Mouse (Mus musculus): ENCODE measurements around the gene Il1f6.
"Not testable (repeated sequence)": the region's sequence is repeated elsewhere in the genome, so short reads cannot be mapped to it uniquely, and the experiment has no call there.

Il1f6 gene

GRCm38 (mm10) chr2:24215118-24215517 is at the start of gene Il1f6:
TSS of gene Il1f6 (plus strand) at chr2:24215418.
- no peak for DNase-seq (ENCODE audit: extremely low read depth, insufficient read length, low spot score)

- not testable (repeated sequence) for DNase-seq (ENCODE audit: extremely low read depth, insufficient read length, low spot score)
Observed at GRCm38 (mm10) chr2:24181683-24182331, 33.4 kb upstream of the Il1f6 start.

GRCm38 (mm10) chr2:24182423-24183147 is 32.6 kb upstream of the Il1f6 start:
- DNase-seq (ENCODE audit: extremely low read depth, insufficient read length, low spot score), result not testable (repeated sequence)

GRCm38 (mm10) chr2:24184092-24184491 is 31.1 kb upstream of the Il1f6 start:
- not testable (repeated sequence) for DNase-seq (ENCODE audit: extremely low read depth, insufficient read length, low spot score)

- DNase-seq (ENCODE audit: extremely low read depth, insufficient read length, low spot score), result no peak
Observed at GRCm38 (mm10) chr2:24186176-24186575, 29.0 kb upstream of the Il1f6 start, which contains the start of gene Il1f9. TSS of gene Il1f9 (plus strand) at chr2:24186476.

- DNase-seq (ENCODE audit: extremely low read depth, insufficient read length, low spot score), result no peak
Observed at GRCm38 (mm10) chr2:24187585-24187984, 27.6 kb upstream of the Il1f6 start.

GRCm38 (mm10) chr2:24188189-24188588 is 27.0 kb upstream of the Il1f6 start:
- DNase-seq (ENCODE audit: extremely low read depth, insufficient read length, low spot score), result no peak

- DNase-seq (ENCODE audit: extremely low read depth, insufficient read length, low spot score), result no peak
Observed at GRCm38 (mm10) chr2:24227191-24227590, 12.0 kb downstream of the Il1f6 start.

GRCm38 (mm10) chr2:24267503-24267902 is 52.3 kb downstream of the Il1f6 start:
- no peak for DNase-seq (ENCODE audit: extremely low read depth, insufficient read length, low spot score)

- no peak for DNase-seq (ENCODE audit: extremely low read depth, insufficient read length, low spot score)
Observed at GRCm38 (mm10) chr2:24273619-24274018, 58.4 kb downstream of the Il1f6 start.

GRCm38 (mm10) chr2:24275146-24275545 is 59.9 kb downstream of the Il1f6 start:
- DNase-seq (ENCODE audit: extremely low read depth, insufficient read length, low spot score), result no peak
